Mouse (Mus musculus) erythroblast, adult 5-6 weeks (primary cell): ENCODE data around the gene H2-K1. TPM values are rescaled to one million over a fixed set of nuclear protein-coding genes. Genes with fewer than 3 reads are reported as not detected.
"Not testable (repeated sequence)": the region's sequence is repeated elsewhere in the genome, so short reads cannot be mapped to it uniquely, and the experiment has no call there.

Source experiments
- ATAC-seq: replicated peaks from 2 replicates; pipeline ENCODE4 v1.8.0; 2016; ENCODE audit warnings: moderate number of reproducible peaks, mild to moderate bottlenecking, moderate TSS enrichment, inconsistent platforms; ENCODE audit not compliant: poor library complexity, low FRiP score, severe bottlenecking
- total RNA-seq, 2 experiments: library from RNA; stranded (forward) in 1 of 2; stranded (reverse) in 1 of 2; fragments of 150-400 nt in 1 of 2; fragments of 200-764, 138-1000 nt in 1 of 2; gene quantifications; 2 replicates each; pipeline versions ENCODE4 v1.2.3 to v1.2.4; 2015 to 2017; ENCODE audit warnings: low replicate concordance in 2 of 2

The H2-K1 gene
- total RNA-seq, 2 experiments from 2014 or later: 97.6 to 177 TPM

- no peak for ATAC-seq
Observed at GRCm38 (mm10) chr17:33994959-33995358, 5.2 kb downstream of the H2-K1 start.

DNA sequence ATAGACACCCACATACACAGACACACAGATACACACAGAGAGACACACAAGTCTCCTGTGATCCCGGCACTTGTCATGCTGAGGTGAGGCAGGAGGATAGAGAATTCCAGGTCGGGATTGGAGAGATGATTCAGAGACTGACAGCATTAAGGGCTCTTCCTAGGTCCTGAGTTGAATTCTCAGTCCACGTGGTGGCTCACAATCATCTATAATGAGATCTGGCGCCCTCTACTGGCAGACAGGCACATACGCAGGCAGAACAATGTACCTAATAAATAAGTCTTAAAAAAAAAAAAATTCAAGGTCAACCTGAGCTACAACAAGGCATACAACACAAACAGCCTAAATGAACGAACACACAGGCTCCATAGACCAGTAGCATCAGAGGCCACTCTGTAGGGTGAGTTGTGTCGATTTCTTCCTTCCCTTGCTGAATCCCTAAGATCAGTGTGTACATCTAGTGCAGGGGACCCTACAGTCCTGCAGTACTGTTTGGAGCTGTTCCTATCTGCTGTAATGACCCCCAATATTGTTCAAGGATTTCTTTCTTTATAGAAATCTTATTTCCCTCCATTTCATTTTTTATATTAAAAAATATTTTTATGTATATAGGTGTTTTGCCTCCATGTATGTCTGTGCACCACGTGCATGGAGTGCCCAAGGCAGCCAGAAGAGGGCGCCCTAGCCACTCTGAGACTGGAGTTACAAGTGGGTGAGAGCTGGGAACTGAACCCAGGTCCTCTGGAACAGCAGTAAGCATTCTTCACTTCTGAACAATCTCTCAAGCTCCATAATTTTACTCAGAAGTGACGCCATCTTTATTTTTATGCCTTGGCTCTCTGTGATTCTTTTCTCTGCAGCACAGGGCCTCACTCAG is 8.1 kb downstream of the H2-K1 start:
- ATAC-seq: peak; percentile 83

- ATAC-seq: not testable (repeated sequence)
Observed at GRCm38 (mm10) chr17:33982136-33982535, 18.0 kb downstream of the H2-K1 start.

- ATAC-seq: peak; percentile 84
Observed at GRCm38 (mm10) chr17:33981192-33981909, 18.8 kb downstream of the H2-K1 start.

- no peak for ATAC-seq
Observed at GRCm38 (mm10) chr17:33980181-33981035, 19.7 kb downstream of the H2-K1 start.

- ATAC-seq: no peak
Observed at GRCm38 (mm10) chr17:33979512-33980050, 20.6 kb downstream of the H2-K1 start.

GRCm38 (mm10) chr17:33978631-33979031 is 21.5 kb downstream of the H2-K1 start:
- peak; percentile 75 for ATAC-seq

DNA sequence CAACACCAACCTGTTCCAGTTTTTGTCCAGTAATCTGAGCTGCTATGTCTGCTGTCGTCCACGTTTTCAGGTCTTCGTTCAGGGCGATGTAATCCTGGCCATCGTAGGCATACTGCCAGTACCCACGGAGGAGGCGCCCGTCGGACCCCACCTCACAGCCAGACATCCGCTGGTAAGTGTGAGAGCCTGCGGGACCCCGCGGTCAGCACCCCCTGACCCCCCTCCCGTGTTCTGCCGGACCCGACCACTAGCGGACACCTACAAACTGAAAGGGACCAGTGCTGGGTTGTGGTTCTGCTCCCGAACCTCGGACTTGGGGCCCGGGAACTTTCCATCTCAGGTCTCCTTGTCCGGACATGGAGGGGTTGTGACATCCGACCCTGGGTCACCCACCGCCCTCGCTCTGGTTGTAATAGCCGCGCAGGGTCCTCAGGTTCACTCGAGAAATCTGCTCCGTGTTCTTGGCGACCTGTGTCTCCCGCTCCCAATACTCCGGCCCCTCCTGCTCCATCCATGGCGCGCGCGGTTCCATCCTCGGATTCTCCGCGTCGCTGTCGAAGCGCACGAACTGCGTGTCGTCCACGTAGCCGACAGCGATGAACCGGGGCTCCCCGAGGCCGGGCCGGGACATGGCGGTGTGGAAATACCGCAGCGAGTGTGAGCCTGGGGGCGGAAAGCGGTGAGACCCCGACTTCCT is 22.1 kb downstream of the H2-K1 start:
- no peak for ATAC-seq

DNA sequence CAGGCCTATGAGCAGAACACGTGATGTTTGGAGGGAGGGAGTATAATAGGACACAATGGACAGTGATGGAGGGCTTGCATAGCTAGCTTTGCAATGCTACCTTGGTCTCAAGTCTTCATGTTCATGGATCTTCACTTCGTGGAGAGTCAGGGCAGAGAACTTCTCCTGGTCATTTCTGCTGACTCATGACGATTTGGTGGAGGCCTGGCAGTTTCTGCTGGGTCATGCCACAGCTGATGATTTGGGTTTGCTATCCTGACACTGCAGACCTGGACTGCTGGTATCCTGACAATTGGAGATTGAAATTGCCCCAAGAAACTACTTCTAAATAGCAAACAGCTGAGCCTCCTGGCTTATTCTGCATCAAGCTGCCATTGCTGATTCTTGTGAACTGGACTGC is 26.6 kb downstream of the H2-K1 start:
- peak; percentile 70 for ATAC-seq

DNA sequence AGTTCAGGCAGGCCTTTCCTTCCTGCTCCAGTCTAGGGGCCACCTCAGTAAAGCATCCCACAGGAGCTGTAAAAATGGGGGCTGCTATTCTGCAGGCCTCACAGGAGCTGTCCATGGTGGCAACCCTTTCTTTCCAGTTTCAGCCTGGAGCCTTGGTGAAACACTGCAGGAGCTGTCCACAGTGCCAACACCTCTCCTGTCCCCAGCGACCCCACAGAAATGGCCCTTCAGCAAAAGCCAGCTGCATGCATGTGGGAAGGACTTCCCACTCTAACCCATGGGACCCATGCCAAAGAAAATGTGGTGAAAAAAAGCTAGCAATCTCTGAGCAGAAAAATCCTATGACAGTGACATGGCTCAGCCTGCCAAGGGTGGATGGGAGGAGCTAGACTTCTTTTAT is 27.5 kb downstream of the H2-K1 start:
- ATAC-seq: no peak

DNA sequence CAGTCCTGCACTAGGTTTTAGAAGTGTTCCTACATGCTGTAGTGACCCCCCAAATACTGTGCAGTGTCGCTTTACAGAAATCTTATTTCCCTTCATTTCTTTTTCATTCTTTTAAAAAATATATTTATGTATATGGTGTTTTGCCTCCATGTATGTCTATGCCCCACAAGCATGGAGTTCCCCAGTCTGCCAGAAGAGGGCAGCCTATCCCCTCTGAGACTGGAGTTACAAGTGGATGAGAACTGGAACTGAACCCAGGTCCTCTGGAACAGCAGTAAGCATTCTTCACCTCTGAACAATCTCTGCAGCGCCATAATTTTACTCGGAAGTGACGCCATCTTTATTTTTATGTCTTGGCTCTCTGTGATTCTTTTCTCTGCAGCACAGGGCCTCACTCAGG is 30.8 kb downstream of the H2-K1 start:
- ATAC-seq: no peak

DNA sequence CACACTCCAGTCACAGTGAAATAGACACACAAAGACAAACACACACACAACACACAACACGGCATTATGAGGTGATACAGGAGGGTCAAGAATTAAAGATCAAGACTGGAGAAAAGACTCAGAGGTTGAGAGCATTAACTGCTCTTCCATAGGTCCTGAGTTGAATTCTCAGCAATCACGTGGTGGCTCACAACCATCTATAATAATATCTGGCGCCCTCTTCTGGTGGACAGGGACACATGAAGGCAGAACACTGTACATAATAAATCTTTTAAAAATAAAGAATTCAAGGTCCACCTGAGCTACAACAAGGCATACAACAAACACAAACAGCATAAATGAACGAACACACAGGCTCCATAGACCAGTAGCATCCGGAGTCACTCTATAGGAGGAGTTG is 31.2 kb downstream of the H2-K1 start:
- peak; percentile 17 for ATAC-seq

- ATAC-seq: peak; percentile 88
Observed at GRCm38 (mm10) chr17:33968489-33968888, 31.7 kb downstream of the H2-K1 start.

DNA sequence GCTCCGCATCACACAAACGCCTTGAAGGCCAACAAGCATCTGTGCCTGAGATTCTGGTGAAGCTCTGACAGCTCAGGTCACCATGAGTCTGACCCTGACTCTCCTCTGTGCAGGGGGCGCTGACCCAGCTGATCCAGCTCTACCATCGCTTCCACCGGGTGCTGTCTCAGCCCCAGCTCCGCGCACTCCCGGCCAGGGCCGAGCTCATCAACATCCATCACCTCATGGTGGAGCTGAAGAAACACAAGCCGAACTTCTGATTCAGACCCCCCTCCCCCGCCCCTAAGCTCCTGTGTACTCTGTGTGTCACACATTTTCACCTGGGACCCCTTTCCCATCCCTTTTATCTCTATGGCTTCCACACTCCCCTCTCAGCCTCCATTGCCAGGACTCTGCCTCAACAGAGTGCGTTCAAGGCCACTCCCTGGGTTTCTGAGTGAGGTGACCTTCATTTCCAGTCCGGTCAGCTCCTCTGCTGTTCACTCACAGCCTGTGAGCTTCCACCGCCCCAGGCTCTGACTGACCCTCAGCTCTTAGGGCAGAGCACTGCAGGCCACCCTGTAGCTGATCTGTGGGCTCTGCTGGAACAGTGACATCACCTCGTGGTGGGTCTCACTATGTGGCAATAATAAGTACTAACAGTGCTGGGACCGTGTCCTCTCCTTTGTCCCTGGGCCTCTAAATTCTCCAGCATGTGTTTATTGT is 34.1 kb downstream of the H2-K1 start:
- ATAC-seq: no peak

- ATAC-seq: no peak
Observed at GRCm38 (mm10) chr17:33965082-33965845, 34.9 kb downstream of the H2-K1 start.

DNA sequence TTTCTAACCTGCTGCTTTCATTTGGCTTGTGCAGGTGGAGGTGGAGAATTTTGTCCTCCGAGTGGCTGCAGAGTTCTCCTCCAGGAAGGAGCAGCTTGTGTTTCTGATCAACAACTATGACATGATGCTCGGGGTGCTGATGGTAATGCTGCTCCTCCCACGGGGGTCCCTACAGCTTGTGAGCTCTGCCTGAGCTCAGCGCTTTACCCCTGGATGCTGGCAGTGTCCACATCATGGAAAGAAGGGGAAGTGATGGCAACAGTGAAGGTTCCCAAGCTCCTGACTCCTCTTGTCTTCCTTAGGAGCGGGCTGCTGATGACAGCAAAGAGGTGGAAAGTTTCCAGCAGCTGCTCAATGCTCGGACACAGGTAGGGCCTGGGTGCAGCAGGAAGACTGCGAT is 37.3 kb downstream of the H2-K1 start:
- no peak for ATAC-seq

- ATAC-seq: no peak
Observed at GRCm38 (mm10) chr17:33959948-33960347, 40.2 kb downstream of the H2-K1 start.

DNA sequence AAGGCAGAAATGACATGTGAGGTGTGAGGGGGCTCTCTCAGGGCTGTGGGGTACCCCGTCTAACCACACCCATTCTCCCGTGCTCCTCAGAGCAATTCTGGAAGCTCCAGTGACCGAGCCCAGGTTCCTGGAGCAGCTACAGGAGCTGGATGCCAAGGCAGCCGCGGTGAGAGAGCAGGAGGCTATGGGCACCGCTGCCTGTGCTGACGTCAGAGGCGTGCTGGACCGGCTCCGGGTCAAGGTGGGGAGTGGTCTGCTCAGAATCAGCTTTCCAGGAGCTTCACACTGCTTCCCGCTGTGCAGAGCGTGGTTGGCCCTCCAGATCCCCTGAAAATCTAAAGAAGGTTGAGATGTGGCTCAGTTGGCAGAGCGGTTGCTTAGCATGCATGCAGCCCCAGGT is 41.0 kb downstream of the H2-K1 start:
- ATAC-seq: no peak
